Mouse (Mus musculus) G1E (cell line): ENCODE data around the gene Rtraf. TPM values are rescaled to one million over a fixed set of nuclear protein-coding genes. Genes with fewer than 3 reads are reported as not detected.

Source experiments
- ATAC-seq: 2 replicates; pipeline ENCODE4 v1.8.0; 2016; ENCODE audit warnings: mild to moderate bottlenecking; ENCODE audit not compliant: insufficient number of reproducible peaks, poor library complexity, low FRiP score, severe bottlenecking; ENCODE audit errors: extremely low read depth
- DNase-seq: peaks from one replicate; pipeline ENCODE4 v3.0.0; 2012; ENCODE audit warnings: low spot score
- H3K27me3 ChIP-seq: 2 replicates; pipeline ENCODE4 v1.6.1; 2012; ENCODE audit warnings: mild to moderate bottlenecking, low read length, inconsistent platforms; ENCODE audit not compliant: insufficient read depth
- H3K36me3 ChIP-seq: replicated peaks from 2 replicates; pipeline ENCODE3; 2012; ENCODE audit warnings: mild to moderate bottlenecking, inconsistent platforms
- H3K4me1 ChIP-seq: 2 replicates; pipeline ENCODE4 v1.6.1; 2012; ENCODE audit warnings: low read depth, low read length, inconsistent platforms, mixed read lengths; ENCODE audit not compliant: insufficient read depth
- H3K4me3 ChIP-seq: 2 replicates; pipeline ENCODE4 v1.5.1; 2012; ENCODE audit warnings: low read depth, mild to moderate bottlenecking, inconsistent platforms, low read length, moderate library complexity, mixed read lengths
- H3K9me3 ChIP-seq: replicated peaks from 2 replicates; pipeline ENCODE4 v1.6.1; 2012; ENCODE audit warnings: inconsistent platforms
- CTCF ChIP-seq: IDR thresholded peaks from 2 replicates; pipeline ENCODE4 v1.5.1; 2012; ENCODE audit warnings: low read depth, low read length, inconsistent platforms, mixed read lengths
- GATA1 ChIP-seq: IDR thresholded peaks from 2 replicates; pipeline ENCODE4 v1.6.1; 2012; ENCODE audit warnings: borderline replicate concordance, low read length, inconsistent platforms, mixed read lengths
- GATA2 ChIP-seq: IDR thresholded peaks from 2 replicates; pipeline ENCODE4 v1.6.1; 2012; ENCODE audit warnings: low read depth, low read length, inconsistent platforms, borderline replicate concordance
- POLR2AphosphoS5 ChIP-seq: IDR thresholded peaks from 2 replicates; pipeline ENCODE4 v1.6.1; 2012; ENCODE audit warnings: low read depth, low read length, inconsistent platforms; ENCODE audit not compliant: insufficient replicate concordance
- TAL1 ChIP-seq: conservative IDR thresholded peaks from 2 replicates; pipeline ENCODE4 v1.6.1; 2012; ENCODE audit warnings: low read depth, low read length, inconsistent platforms, mixed read lengths
- polyA plus RNA-seq: library from polyadenylated mRNA; stranded (reverse); fragments of >175 nt; gene quantifications from 2 replicates; pipeline ENCODE4 v1.2.3, GENCODE M21; 2012
- total RNA-seq, 2 experiments: library from RNA; stranded (forward) in 1 of 2; stranded (reverse) in 1 of 2; fragments of 200-1000 nt in 1 of 2; fragments of >200 nt in 1 of 2; fragmentation: Nextera tagmentation in 1 of 2; gene quantifications; 2 replicates each; pipeline ENCODE4 v1.2.3; 2014 to 2017

Rtraf gene
- total and polyA plus RNA-seq, 3 experiments: 120 to 269 (median 161) TPM

DNA sequence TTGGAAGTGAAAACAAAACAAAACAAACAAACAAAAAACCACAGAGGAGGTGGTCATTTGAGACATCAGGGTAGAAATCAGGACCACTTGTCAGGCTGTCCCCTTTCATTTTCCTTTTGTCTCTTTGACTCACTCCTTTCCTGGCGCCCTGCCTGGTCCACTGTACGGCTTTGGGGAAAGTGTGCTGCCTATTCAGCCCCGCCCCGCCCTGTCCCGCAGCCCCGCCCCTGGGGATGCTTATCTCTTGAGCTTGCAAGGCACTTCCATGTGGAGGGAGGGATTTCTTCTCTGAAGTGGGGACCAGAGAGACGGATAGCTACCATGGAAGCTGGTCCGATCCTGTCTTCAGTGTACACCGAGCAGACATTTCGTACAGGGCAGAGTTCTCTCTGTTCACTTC is 20.0 kb downstream of the Rtraf start:
- Histone ChIP-seq H3K4me3 (no peak overlapping the region), H3K4me1 (peaks cover 6% of the 10 kb centered on the region; the same call in 1 of the 2 replicates), H3K27me3 (peaks cover 12% of the 10 kb centered on the region), H3K36me3 (no peaks in the 10 kb centered on the region), H3K9me3 (no peaks in the 10 kb centered on the region)
- TF ChIP-seq GATA1: no peak
- TF ChIP-seq TAL1: no peak
- no peak for TF ChIP-seq POLR2AphosphoS5
- TF ChIP-seq GATA2: no peak
- TF ChIP-seq CTCF: no peak
- ATAC-seq (no peak), DNase-seq (no peak)

DNA sequence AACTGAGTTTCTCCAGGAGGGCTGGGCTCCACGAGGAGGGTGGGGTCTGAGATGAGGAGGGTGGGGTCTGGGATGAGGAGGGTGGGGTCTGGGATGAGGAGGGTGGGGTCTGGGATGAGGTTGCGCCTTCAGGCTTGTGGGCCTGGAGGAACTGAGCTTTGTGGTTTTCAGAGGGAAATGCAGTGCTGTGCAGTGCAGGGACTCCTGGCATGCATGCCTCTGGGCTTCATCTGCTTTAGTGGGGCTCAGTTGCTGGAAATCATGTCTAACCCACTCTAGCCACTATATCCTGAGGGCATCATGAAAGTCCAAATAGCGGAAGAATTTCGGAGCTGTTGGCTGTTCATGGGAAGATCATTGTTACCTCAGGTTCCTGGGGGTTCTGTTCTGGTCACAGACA is 20.4 kb downstream of the Rtraf start:
- Histone ChIP-seq H3K9me3 (no peaks in the 10 kb centered on the region), H3K27me3 (peaks cover 15% of the 10 kb centered on the region), H3K36me3 (no peaks in the 10 kb centered on the region), H3K4me3 (no peak overlapping the region), H3K4me1 (peaks cover 6% of the 10 kb centered on the region; the same call in 1 of the 2 replicates)
- no peak for DNase-seq
- ATAC-seq: no peak
- TF ChIP-seq GATA2 (no peak), GATA1 (no peak), TAL1 (no peak)

DNA sequence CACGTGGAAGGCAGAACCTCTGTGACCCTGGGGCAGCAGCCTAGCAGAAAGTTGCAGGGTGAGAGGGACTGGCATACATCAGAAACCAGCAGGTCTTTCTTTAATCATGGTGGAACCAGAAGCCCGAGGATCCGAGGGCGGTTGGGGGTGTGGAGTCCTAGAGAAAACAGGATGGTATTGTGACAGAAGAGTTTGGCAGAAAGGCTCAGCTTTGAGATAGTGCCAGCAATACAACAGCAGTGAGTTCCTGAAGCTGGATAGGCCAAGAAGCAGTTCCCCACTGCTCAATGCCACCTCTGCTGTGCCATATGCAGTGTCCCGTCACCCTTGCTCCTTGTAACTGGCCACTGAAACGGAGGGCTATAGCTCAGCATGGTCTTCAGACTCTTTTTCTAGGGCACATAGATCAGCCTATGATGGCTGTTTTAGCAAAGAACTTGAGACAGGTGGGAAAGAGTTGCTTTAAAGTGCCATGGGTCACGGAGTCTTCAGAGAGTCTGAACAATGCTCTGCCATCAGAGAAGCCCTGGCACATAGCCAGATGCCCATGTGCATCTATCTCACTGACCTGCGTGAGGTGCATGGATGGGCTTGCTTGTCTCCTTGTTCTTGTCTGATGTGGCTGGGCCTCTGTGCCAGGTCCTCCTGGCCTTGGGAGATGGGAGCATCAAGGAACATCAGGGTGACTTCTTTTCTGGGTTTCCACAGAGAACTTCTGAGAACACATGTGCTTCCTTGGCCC is 22.0 kb downstream of the Rtraf start:
- TF ChIP-seq POLR2AphosphoS5 (no peak), TAL1 (no peak), GATA1 (no peak), CTCF (no peak), GATA2 (no peak)

DNA sequence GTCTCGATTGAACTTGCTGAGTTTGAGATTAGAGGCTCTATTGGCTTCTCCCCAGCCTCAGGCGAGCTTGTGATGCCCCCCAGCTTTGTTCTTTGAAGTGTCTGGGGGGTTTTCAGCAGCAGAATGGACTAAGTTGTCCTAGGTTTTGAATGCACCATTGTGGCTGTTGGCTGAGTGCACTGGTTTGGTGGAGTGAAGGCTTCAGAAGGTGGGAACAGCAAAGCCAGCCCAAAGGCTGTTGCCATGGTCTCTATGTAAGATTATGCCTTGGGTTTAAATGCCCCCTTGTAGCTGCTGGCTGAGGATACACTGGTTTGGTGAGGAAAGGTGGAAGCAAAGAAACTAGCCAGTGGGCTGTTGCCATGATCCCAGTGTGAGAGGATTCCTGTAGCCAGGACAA is 23.1 kb downstream of the Rtraf start:
- no peak for ATAC-seq
- H3K4me1 ChIP-seq: peaks cover 6% of the 10 kb centered on the region; the same call in 1 of the 2 replicates
- no peaks in the 10 kb centered on the region for H3K36me3 ChIP-seq
- peaks cover 18% of the 10 kb centered on the region for H3K27me3 ChIP-seq
- no peak overlapping the region for H3K4me3 ChIP-seq
- TF ChIP-seq GATA2 (no peak), POLR2AphosphoS5 (no peak), CTCF (no peak), TAL1 (no peak), GATA1 (no peak)
- DNase-seq: no peak
- H3K9me3 ChIP-seq: no peaks in the 10 kb centered on the region

More for the DNA sequence above, 22.0 kb downstream of the Rtraf start:
- ATAC-seq: no peak
- H3K4me3 ChIP-seq: no peak overlapping the region
- no peak for DNase-seq
- H3K36me3 ChIP-seq: no peaks in the 10 kb centered on the region
- H3K9me3 ChIP-seq: no peaks in the 10 kb centered on the region
- H3K27me3 ChIP-seq: peaks cover 16% of the 10 kb centered on the region
- H3K4me1 ChIP-seq: peaks cover 6% of the 10 kb centered on the region; the same call in 1 of the 2 replicates

DNA sequence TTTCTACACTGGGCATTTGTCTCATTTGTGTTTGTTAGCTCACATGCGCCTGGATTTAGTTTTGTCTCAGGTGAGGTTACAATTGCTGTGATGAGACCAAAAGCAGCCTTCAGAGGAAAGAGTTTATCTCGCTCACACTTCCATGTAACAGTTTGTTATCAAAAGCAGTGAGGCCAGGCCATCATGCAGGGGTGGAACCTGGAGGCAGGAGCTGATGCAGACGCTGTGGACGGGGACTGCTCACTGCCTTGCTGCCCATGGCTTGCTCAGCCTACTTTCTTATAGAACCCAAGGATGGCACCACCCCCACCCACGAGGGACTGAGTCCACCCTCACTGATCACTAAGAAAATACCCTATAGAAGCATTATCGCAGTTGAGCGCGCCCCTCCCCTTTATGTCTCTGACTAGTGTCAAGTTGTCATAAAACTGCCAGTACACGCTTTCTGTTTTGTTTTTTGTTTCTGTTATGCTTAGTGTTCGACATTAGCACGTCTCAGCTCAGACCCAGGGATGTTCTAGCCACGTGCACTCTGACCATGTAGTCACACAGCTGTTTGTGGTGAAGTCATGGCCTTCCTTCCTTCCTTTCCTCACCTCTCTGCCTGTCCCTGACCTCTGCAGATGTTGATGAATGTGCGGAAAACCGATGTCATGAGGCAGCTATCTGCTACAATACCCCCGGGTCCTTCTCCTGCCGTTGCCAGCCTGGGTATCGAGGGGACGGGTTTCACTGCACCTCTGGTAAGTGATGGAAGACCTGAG is 26.9 kb downstream of the Rtraf start:
- H3K36me3 ChIP-seq: no peaks in the 10 kb centered on the region

DNA sequence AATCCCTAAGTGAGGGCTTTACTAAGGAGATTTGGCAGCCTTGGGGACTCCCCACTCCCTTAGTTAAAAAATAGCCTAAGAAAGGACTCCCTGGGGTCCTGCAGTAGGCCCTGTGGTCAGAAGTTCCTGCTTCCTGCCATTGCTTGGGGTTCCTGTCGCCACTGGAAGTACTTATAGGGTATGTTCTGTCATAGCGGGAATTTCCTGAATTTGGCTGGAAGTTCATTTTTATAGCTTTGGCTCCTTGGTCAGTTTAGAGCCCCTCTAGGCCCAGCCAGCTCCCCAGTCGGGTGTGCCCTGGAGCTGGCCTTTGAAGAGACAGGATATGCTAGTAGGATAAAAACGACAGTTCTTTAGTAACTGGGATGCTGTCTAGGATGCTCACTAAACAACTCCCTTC is 28.7 kb downstream of the Rtraf start:
- no peaks in the 10 kb centered on the region for H3K9me3 ChIP-seq
- no peak for TF ChIP-seq TAL1
- TF ChIP-seq GATA1: no peak
- TF ChIP-seq POLR2AphosphoS5: no peak
- no peak for TF ChIP-seq CTCF
- TF ChIP-seq GATA2: no peak
- DNase-seq (no peak), ATAC-seq (no peak)
- H3K4me3 ChIP-seq: no peak overlapping the region
- peaks cover 40% of the 10 kb centered on the region for H3K27me3 ChIP-seq
- H3K36me3 ChIP-seq: no peaks in the 10 kb centered on the region
- H3K4me1 ChIP-seq: no peaks in the 10 kb centered on the region

More for the DNA sequence above, 26.9 kb downstream of the Rtraf start:
- ATAC-seq: no peak
- no peaks in the 10 kb centered on the region for H3K4me1 ChIP-seq
- TF ChIP-seq GATA1: no peak
- no peak for TF ChIP-seq GATA2
- no peak for TF ChIP-seq POLR2AphosphoS5
- no peak for TF ChIP-seq CTCF
- no peak for TF ChIP-seq TAL1
- no peak overlapping the region for H3K4me3 ChIP-seq
- no peaks in the 10 kb centered on the region for H3K9me3 ChIP-seq
- H3K27me3 ChIP-seq: peaks cover 37% of the 10 kb centered on the region
- DNase-seq: no peak
